Mouse (Mus musculus) right cerebral cortex, postnatal 36 days (tissue): ENCODE results near the gene 5730522E02Rik.

Experiments used
- DNase-seq, 2 experiments: peaks; one replicate each; pipeline ENCODE4 v3.0.0; 2022; ENCODE audit warnings: low spot score in 2 of 2, mixed read lengths in 1 of 2

5730522E02Rik gene

GRCm38 (mm10) chr11:25819789-25820188 lies 390.8 kb downstream of the 5730522E02Rik start:
- DNase-seq: no peak

GRCm38 (mm10) chr11:25813446-25813845 lies 397.1 kb downstream of the 5730522E02Rik start:
- DNase-seq: no peak

- DNase-seq: no peak
Observed at GRCm38 (mm10) chr11:25787691-25788090, 422.9 kb downstream of the 5730522E02Rik start.

GRCm38 (mm10) chr11:25772231-25772630 lies 438.3 kb downstream of the 5730522E02Rik start:
- DNase-seq: no peak

GRCm38 (mm10) chr11:25770991-25771568 lies 439.5 kb downstream of the 5730522E02Rik start:
- DNase-seq: no peak

- peak in 1 of 2 experiments; percentile 9 for DNase-seq
Observed at GRCm38 (mm10) chr11:25767584-25768333, 442.8 kb downstream of the 5730522E02Rik start.

- DNase-seq: no peak
Observed at GRCm38 (mm10) chr11:25753156-25753899, 457.2 kb downstream of the 5730522E02Rik start.

GRCm38 (mm10) chr11:25752418-25752817 lies 458.1 kb downstream of the 5730522E02Rik start:
- no peak for DNase-seq

GRCm38 (mm10) chr11:25747098-25747862 lies 463.3 kb downstream of the 5730522E02Rik start:
- DNase-seq: no peak

GRCm38 (mm10) chr11:25743664-25744063 lies 466.9 kb downstream of the 5730522E02Rik start:
- DNase-seq: no peak

GRCm38 (mm10) chr11:25737255-25737654 lies 473.3 kb downstream of the 5730522E02Rik start:
- peak; percentile 48 to 59 for DNase-seq

GRCm38 (mm10) chr11:25729476-25729875 lies 481.1 kb downstream of the 5730522E02Rik start:
- DNase-seq: no peak

- DNase-seq: peak; percentile 18 to 36
Observed at GRCm38 (mm10) chr11:25715447-25716321, 494.9 kb downstream of the 5730522E02Rik start.

GRCm38 (mm10) chr11:25710559-25710958 lies 500.0 kb downstream of the 5730522E02Rik start:
- DNase-seq: no peak

- DNase-seq: no peak
Observed at GRCm38 (mm10) chr11:25709892-25710291, 500.7 kb downstream of the 5730522E02Rik start.

GRCm38 (mm10) chr11:25704332-25705168 lies 506.0 kb downstream of the 5730522E02Rik start:
- DNase-seq: no peak

- DNase-seq: no peak
Observed at GRCm38 (mm10) chr11:25702791-25703190, 507.8 kb downstream of the 5730522E02Rik start.

- DNase-seq: no peak
Observed at GRCm38 (mm10) chr11:25697508-25698193, 512.9 kb downstream of the 5730522E02Rik start.

- no peak for DNase-seq
Observed at GRCm38 (mm10) chr11:25696168-25696567, 514.4 kb downstream of the 5730522E02Rik start.
